ENCODE assay signal across 8 mouse cellular contexts in the genomic region with DNA sequence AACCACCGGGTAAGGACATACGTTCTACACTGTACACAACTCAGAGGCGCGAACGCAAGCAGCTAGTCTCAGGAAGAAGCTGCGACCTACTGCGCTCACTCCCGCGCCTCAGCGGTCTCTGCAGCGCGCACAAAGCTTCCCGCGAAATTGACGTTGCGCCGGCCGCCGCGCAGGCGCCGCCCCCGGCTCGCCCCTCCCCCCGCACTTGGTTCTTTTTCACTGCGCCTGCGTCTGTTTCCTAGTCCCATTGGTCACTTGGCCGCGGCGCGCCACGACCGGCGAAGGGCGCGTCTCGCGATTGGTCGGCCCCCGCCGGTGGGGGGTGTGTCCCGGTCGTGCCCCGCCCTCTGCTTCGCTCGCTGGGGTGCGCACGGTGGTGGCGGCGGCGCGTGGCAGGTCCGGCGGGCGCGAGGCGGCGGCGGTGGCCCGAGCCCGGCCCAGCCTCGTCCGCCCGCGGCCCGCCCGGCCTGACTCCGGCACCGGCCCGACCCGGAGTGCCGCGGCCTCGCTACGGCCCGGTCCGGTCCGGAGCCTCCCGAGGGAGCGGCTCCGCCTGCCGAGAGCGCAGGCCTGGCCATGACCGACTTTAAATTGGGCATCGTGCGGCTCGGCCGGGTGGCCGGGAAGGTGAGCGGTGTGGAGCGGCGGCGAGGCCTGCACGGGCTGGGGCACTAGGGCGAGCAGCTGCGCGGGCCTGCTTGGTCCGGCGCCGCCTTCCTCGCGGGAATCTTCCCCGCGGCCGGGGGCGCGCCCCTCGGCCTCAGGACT. TPM values are rescaled to one million over a fixed set of nuclear protein-coding genes. Genes with fewer than 3 reads are reported as not detected.
DNase-seq lines count a peak whose midpoint lies in the region; ATAC-seq and TF ChIP-seq lines count a peak whose summit lies in the region.

A gene (plus strand): TSS at position 372 of the 768 bp plus-strand sequence.

- no peak for TF ChIP-seq EP300 in ES-Bruce4 (IDR thresholded peaks at IDR 0.05; ENCODE audit: insufficient read depth, low read depth, low read length)

- peak; percentile 96 for TF ChIP-seq POLR2A in ES-Bruce4 (IDR thresholded peaks at IDR 0.05; ENCODE audit: insufficient read depth, low read length)

- intact Hi-C loops in heart, postnatal 14 days (cut with DNase I), result loop anchor here (5.0 kb wide), 1 partner anchor 97 kb away; no protein-coding TSS in a partner anchor

- H3K27me3 ChIP-seq in ES-Bruce4 (ENCODE audit: control insufficient read depth, insufficient read depth, low read length, poor library complexity, severe bottlenecking), result no peaks in the 10 kb centered on the region
- no peaks in the 10 kb centered on the region for H3K27me3 ChIP-seq in forebrain, embryonic 14.5 days (replicated peaks; ENCODE audit: control insufficient read depth, insufficient read depth, low read length)
- H3K27me3 ChIP-seq in neural tube, embryonic 15.5 days (replicated peaks), result no peaks in the 10 kb centered on the region

- TF ChIP-seq CTCF in ES-Bruce4 (IDR thresholded peaks at IDR 0.05; ENCODE audit: low read depth, low read length), result no peak

- peak within 1 kb of the TSS; percentile 41; the same call in 1 of the 2 replicates for H3K27ac ChIP-seq in ES-Bruce4 (ENCODE audit: insufficient read depth, low read length)
- H3K27ac ChIP-seq in forebrain, embryonic 14.5 days (ENCODE audit: low read depth, low read length), result peak within 1 kb of the TSS; percentile 31; the same call in 1 of the 2 replicates
- H3K27ac ChIP-seq in neural tube, embryonic 15.5 days (replicated peaks), result peak within 1 kb of the TSS; percentile 72

- WGBS in forebrain, embryonic 14.5 days, result 1% methylated on average over 88 of the region's 108 CpGs
- under 1% methylated on average over 79 of the region's 108 CpGs for WGBS in neural tube, embryonic 15.5 days

- H3K9ac ChIP-seq in ES-Bruce4 (ENCODE audit: low read depth, poor library complexity, severe bottlenecking), result peak within 1 kb of the TSS; percentile 95
- peak within 1 kb of the TSS; percentile 92 for H3K9ac ChIP-seq in forebrain, embryonic 14.5 days (ENCODE audit: low read length)
- H3K9ac ChIP-seq in neural tube, embryonic 15.5 days (replicated peaks), result peak within 1 kb of the TSS; percentile 85

- no peaks in the 10 kb centered on the region for H3K4me1 ChIP-seq in ES-Bruce4 (ENCODE audit: control insufficient read depth, insufficient read depth, low read length)
- peaks cover 9% of the 10 kb centered on the region for H3K4me1 ChIP-seq in forebrain, embryonic 14.5 days (ENCODE audit: control insufficient read depth, insufficient read depth, low read length)
- peaks cover 22% of the 10 kb centered on the region for H3K4me1 ChIP-seq in neural tube, embryonic 15.5 days

- DNase-seq in forebrain, embryonic 14.5 days (ENCODE audit: low spot score), result peak; percentile 99
- peak; percentile 99 for DNase-seq in heart, postnatal 14 days
- peak; percentile 97 for DNase-seq in layer of hippocampus, adult 11-12 months (ENCODE audit: low spot score)
- peak; percentile 96 to 98 for DNase-seq in lung, adult 18-20 months
- peak; percentile 98 for DNase-seq in testis, postnatal 14 days (ENCODE audit: low spot score)

- H3K4me3 ChIP-seq in ES-Bruce4 (ENCODE audit: low read depth, low read length), result peak within 1 kb of the TSS; percentile 93
- H3K4me3 ChIP-seq in forebrain, embryonic 14.5 days (ENCODE audit: low read depth, low read length), result peak within 1 kb of the TSS; percentile 99
- peak within 1 kb of the TSS; percentile 66 for H3K4me3 ChIP-seq in neural tube, embryonic 15.5 days (replicated peaks)

- no peaks in the 10 kb centered on the region for H3K9me3 ChIP-seq in ES-Bruce4 (replicated peaks; ENCODE audit: control insufficient read depth, insufficient read depth, low read length, poor library complexity, severe bottlenecking)
- H3K9me3 ChIP-seq in forebrain, embryonic 14.5 days (replicated peaks; ENCODE audit: control insufficient read depth, low read length), result no peaks in the 10 kb centered on the region
- no peaks in the 10 kb centered on the region for H3K9me3 ChIP-seq in neural tube, embryonic 15.5 days (replicated peaks)

- H3K4me2 ChIP-seq in forebrain, embryonic 14.5 days (ENCODE audit: low read length), result peak within 1 kb of the TSS; percentile 94
- peak within 1 kb of the TSS; percentile 91 for H3K4me2 ChIP-seq in neural tube, embryonic 15.5 days

- H3K36me3 ChIP-seq in ES-Bruce4 (ENCODE audit: control insufficient read depth, insufficient read depth, low read length, poor library complexity, severe bottlenecking), result peaks cover 30% of the 10 kb centered on the region
- peaks cover 29% of the 10 kb centered on the region for H3K36me3 ChIP-seq in forebrain, embryonic 14.5 days (ENCODE audit: control insufficient read depth, insufficient read depth, low read length)
- peaks cover 29% of the 10 kb centered on the region for H3K36me3 ChIP-seq in neural tube, embryonic 15.5 days

- ATAC-seq in cerebellum, adult (ENCODE audit: insufficient number of reproducible peaks, low FRiP score, low TSS enrichment), result peak; percentile 97
- ATAC-seq in forebrain, embryonic 14.5 days, result peak; percentile 99
- ATAC-seq in neural tube, embryonic 15.5 days (ENCODE audit: low FRiP score), result peak; percentile 98

RNA-seq across cellular contexts. Expression of the gene that starts here (rescaled TPM):
- polyA plus RNA-seq in ES-Bruce4 (2011; ENCODE audit: insufficient read depth, insufficient read length, low read depth, missing spikeins), result 57.5 and 64.7 TPM in 2 replicates
- 8.6 and 12.7 TPM in 2 replicates for polyA plus RNA-seq in forebrain, embryonic 14.5 days (2014; fragmentation: Nextera tagmentation; extraction: Ambion mirVana)
- 10 to 100 TPM; 14.1 to 18.3 TPM for total RNA-seq in heart, postnatal 14 days (2021)
- 21.3 and 26.2 TPM in 2 replicates for polyA plus RNA-seq in neural tube, embryonic 15.5 days (2015; fragmentation: Nextera tagmentation; extraction: Ambion mirVana)

Comparison
In these comparisons a context has a peak if more than half of its experiments do, and no peak if none do; other contexts are left out.
1. Peak in every context shown above with its lines: DNase-seq, ATAC-seq, H3K4me3 ChIP-seq and H3K27ac ChIP-seq.